Mouse (Mus musculus) gastrocnemius, postnatal 36 days (tissue): Measurements from ENCODE around the gene C730034F03Rik. TPM values are rescaled to one million over a fixed set of nuclear protein-coding genes. Genes with fewer than 3 reads are reported as not detected.
A peak's percentile ranks its signal among the peaks of the same experiment; 100 is the strongest.
"Not testable (repeated sequence)": the region's sequence is repeated elsewhere in the genome, so short reads cannot be mapped to it uniquely, and the experiment has no call there.

Experiments used
- DNase-seq, 2 experiments: peaks; one replicate each; pipeline ENCODE4 v3.0.0; 2022
- intact Hi-C: fragments of 180-260 bp; cut with DNase I; formaldehyde crosslinking; loops from one replicate; pipeline ENCODE4 v1.15.1; 2025
- total RNA-seq, 2 experiments: library from RNA; stranded (reverse); gene quantifications; 2 replicates each; pipeline ENCODE4 v1.2.3; 2021

The C730034F03Rik gene
- total RNA-seq, 2 experiments from 2014 or later, result 0.20 to 0.47 TPM

GRCm38 (mm10) chr15:89430771-89431170, 1.4 kb downstream of the C730034F03Rik start:
- intact Hi-C loops, DNase-seq: not testable (repeated sequence)

GRCm38 (mm10) chr15:89431271-89431670, 1.9 kb downstream of the C730034F03Rik start:
- intact Hi-C loops, result no loop called here
- no peak for DNase-seq

GRCm38 (mm10) chr15:89431806-89432205, 2.4 kb downstream of the C730034F03Rik start:
- intact Hi-C loops, result no loop called here
- DNase-seq, result no peak

- intact Hi-C loops, result no loop called here
- no peak for DNase-seq
Observed at GRCm38 (mm10) chr15:89432946-89433345, 3.6 kb downstream of the C730034F03Rik start.

- intact Hi-C loops, result no loop called here
- DNase-seq, result no peak
Observed at GRCm38 (mm10) chr15:89434136-89434535, 4.7 kb downstream of the C730034F03Rik start.

GRCm38 (mm10) chr15:89435878-89436277, 6.5 kb downstream of the C730034F03Rik start:
- no peak for DNase-seq
- intact Hi-C loops, result no loop called here

- no peak for DNase-seq
Observed at GRCm38 (mm10) chr15:89442486-89443070, 13.2 kb downstream of the C730034F03Rik start.

GRCm38 (mm10) chr15:89452906-89453864, 23.8 kb downstream of the C730034F03Rik start:
- intact Hi-C loops, result no loop called here
- peak; percentile 49 to 52 for DNase-seq

More at GRCm38 (mm10) chr15:89442486-89443070, 13.2 kb downstream of the C730034F03Rik start:
- intact Hi-C loops, result no loop called here

GRCm38 (mm10) chr15:89453865-89454478, 24.6 kb downstream of the C730034F03Rik start, which contains the start of gene Mapk8ip2:
Gene Mapk8ip2 (plus strand): TSS chr15:89453913.
- intact Hi-C loops, result no loop called here

GRCm38 (mm10) chr15:89454857-89455256, 25.5 kb downstream of the C730034F03Rik start:
- intact Hi-C loops, result no loop called here
- no peak for DNase-seq

More at GRCm38 (mm10) chr15:89453865-89454478, 24.6 kb downstream of the C730034F03Rik start, which contains the start of gene Mapk8ip2:
- DNase-seq, result no peak

- intact Hi-C loops, result no loop called here
- no peak for DNase-seq
Observed at GRCm38 (mm10) chr15:89455642-89456041, 26.3 kb downstream of the C730034F03Rik start.

- intact Hi-C loops, result no loop called here
- no peak for DNase-seq
Observed at GRCm38 (mm10) chr15:89458942-89459341, 29.6 kb downstream of the C730034F03Rik start.

- DNase-seq, result no peak
- intact Hi-C loops, result no loop called here
Observed at GRCm38 (mm10) chr15:89459821-89460220, 30.4 kb downstream of the C730034F03Rik start.

- DNase-seq, result no peak
- intact Hi-C loops, result no loop called here
Observed at GRCm38 (mm10) chr15:89460298-89460697, 30.9 kb downstream of the C730034F03Rik start.

GRCm38 (mm10) chr15:89461321-89461720, 31.9 kb downstream of the C730034F03Rik start:
- no peak for DNase-seq
- intact Hi-C loops, result no loop called here

GRCm38 (mm10) chr15:89462176-89462575, 32.8 kb downstream of the C730034F03Rik start:
- intact Hi-C loops, result no loop called here
- DNase-seq, result no peak

GRCm38 (mm10) chr15:89463334-89464235, 34.2 kb downstream of the C730034F03Rik start:
- intact Hi-C loops, result no loop called here

GRCm38 (mm10) chr15:89465052-89465451, 35.7 kb downstream of the C730034F03Rik start:
- DNase-seq, result no peak
- intact Hi-C loops, result no loop called here

More at GRCm38 (mm10) chr15:89463334-89464235, 34.2 kb downstream of the C730034F03Rik start:
- DNase-seq, result no peak

GRCm38 (mm10) chr15:89468577-89468976, 39.2 kb downstream of the C730034F03Rik start:
- intact Hi-C loops, result no loop called here
- DNase-seq, result no peak

GRCm38 (mm10) chr15:89471476-89471875, 42.1 kb downstream of the C730034F03Rik start:
- intact Hi-C loops, result no loop called here

More at GRCm38 (mm10) chr15:89471476-89471875, 42.1 kb downstream of the C730034F03Rik start:
- DNase-seq, result no peak
